Mouse (Mus musculus) forebrain, embryonic 15.5 days (tissue): ENCODE results near the gene Snw1. TPM values are rescaled to one million over a fixed set of nuclear protein-coding genes. Genes with fewer than 3 reads are reported as not detected.

ENCODE experiments used
- ATAC-seq: fragments of 200-750 bp; cut with Nextera tagmentation; replicated peaks from 2 replicates; pipeline ENCODE4 v1.8.0; 2017; ENCODE audit warnings: mild to moderate bottlenecking, moderate TSS enrichment, moderate library complexity
- H3K27ac ChIP-seq: fragments of 300-500 bp; sonication (generic); replicated peaks from 2 replicates; pipeline ENCODE4 v1.5.1; 2015; ENCODE audit warnings: mild to moderate bottlenecking, inconsistent platforms
- H3K27me3 ChIP-seq: fragments of 300-500 bp; sonication (generic); 2 replicates; pipeline ENCODE4 v1.6.1; 2015; ENCODE audit warnings: inconsistent platforms
- H3K36me3 ChIP-seq: fragments of 300-500 bp; sonication (generic); 2 replicates; pipeline ENCODE4 v1.6.1; 2015; ENCODE audit warnings: mild to moderate bottlenecking, inconsistent platforms
- H3K4me1 ChIP-seq: fragments of 300-500 bp; sonication (generic); 2 replicates; pipeline ENCODE4 v1.6.1; 2015; ENCODE audit warnings: inconsistent platforms
- H3K4me2 ChIP-seq: fragments of 300-500 bp; sonication (generic); replicated peaks from 2 replicates; pipeline ENCODE4 v1.6.1; 2015; ENCODE audit warnings: mild to moderate bottlenecking, inconsistent platforms
- H3K4me3 ChIP-seq: fragments of 300-500 bp; sonication (generic); 2 replicates; pipeline ENCODE4 v1.5.1; 2015; ENCODE audit warnings: mild to moderate bottlenecking, inconsistent platforms
- H3K9ac ChIP-seq: fragments of 300-500 bp; sonication (generic); replicated peaks from 2 replicates; pipeline ENCODE4 v1.6.1; 2015; ENCODE audit warnings: mild to moderate bottlenecking, inconsistent platforms
- H3K9me3 ChIP-seq: fragments of 300-500 bp; sonication (generic); 2 replicates; pipeline ENCODE4 v1.6.1; 2016; ENCODE audit warnings: inconsistent platforms
- WGBS: fragments of 180-500 bp; shearing (Covaris S2); methylation state at CpG from one replicate; pipeline ENCODE4 v1.1.7; 2015; ENCODE audit warnings: mixed read lengths; 5-methylcytosine and 5-hydroxymethylcytosine counted together
- polyA plus RNA-seq: library from polyadenylated mRNA; unstranded; fragments of >200 nt; fragmentation: Nextera tagmentation; extraction: Ambion mirVana; gene quantifications from 2 replicates; pipeline ENCODE4 v1.2.1, GENCODE M21; 2015

Snw1 gene
- polyA plus RNA-seq, 1 experiment from 2014 or later: 128 TPM

- Histone ChIP-seq H3K9me3 (no peaks in the 10 kb centered on the region), H3K9ac (peak overlapping the region; percentile 88; the same call in 1 of the 2 replicates), H3K4me1 (peaks cover 32% of the 10 kb centered on the region), H3K27ac (no peak overlapping the region), H3K36me3 (peaks cover 51% of the 10 kb centered on the region), H3K27me3 (no peaks in the 10 kb centered on the region), H3K4me3 (peak overlapping the region; percentile 98), H3K4me2 (peak overlapping the region; percentile 87)
- ATAC-seq: peak; percentile 39
- 6% methylated on average over 16 of the region's 16 CpGs for WGBS
Measured at GRCm38 (mm10) chr12:87444211-87444610, 27.9 kb downstream of the Snw1 start.

- Histone ChIP-seq H3K4me2 (peak within 1 kb of the TSS; percentile 87), H3K27ac (peak within 1 kb of the TSS; percentile 86), H3K27me3 (no peaks in the 10 kb centered on the region), H3K4me1 (peaks cover 32% of the 10 kb centered on the region), H3K4me3 (peak within 1 kb of the TSS; percentile 98), H3K36me3 (peaks cover 52% of the 10 kb centered on the region), H3K9ac (peak within 1 kb of the TSS; percentile 88), H3K9me3 (no peaks in the 10 kb centered on the region)
- WGBS: 0% methylated on average over 28 of the region's 28 CpGs
- ATAC-seq: peak; percentile 94
Measured at GRCm38 (mm10) chr12:87443700-87444122, 28.4 kb downstream of the Snw1 start, which contains the start of the genes Slirp and Alkbh1. TSS of gene Slirp (plus strand) at chr12:87443896. TSS of gene Alkbh1 (minus strand) at chr12:87444017.

GRCm38 (mm10) chr12:87443115-87443699 is 28.9 kb downstream of the Snw1 start:
- H3K27me3 ChIP-seq: no peaks in the 10 kb centered on the region
- peak; percentile 85; the same call in 1 of the 2 replicates for ATAC-seq
- H3K27ac ChIP-seq: peak overlapping the region; percentile 86
- WGBS: under 1% methylated on average over 33 of the region's 33 CpGs
- peak overlapping the region; percentile 98 for H3K4me3 ChIP-seq
- H3K4me2 ChIP-seq: peak overlapping the region; percentile 87
- H3K9ac ChIP-seq: peak overlapping the region; percentile 88
- H3K36me3 ChIP-seq: peaks cover 52% of the 10 kb centered on the region
- no peaks in the 10 kb centered on the region for H3K9me3 ChIP-seq
- H3K4me1 ChIP-seq: peaks cover 32% of the 10 kb centered on the region

DNA sequence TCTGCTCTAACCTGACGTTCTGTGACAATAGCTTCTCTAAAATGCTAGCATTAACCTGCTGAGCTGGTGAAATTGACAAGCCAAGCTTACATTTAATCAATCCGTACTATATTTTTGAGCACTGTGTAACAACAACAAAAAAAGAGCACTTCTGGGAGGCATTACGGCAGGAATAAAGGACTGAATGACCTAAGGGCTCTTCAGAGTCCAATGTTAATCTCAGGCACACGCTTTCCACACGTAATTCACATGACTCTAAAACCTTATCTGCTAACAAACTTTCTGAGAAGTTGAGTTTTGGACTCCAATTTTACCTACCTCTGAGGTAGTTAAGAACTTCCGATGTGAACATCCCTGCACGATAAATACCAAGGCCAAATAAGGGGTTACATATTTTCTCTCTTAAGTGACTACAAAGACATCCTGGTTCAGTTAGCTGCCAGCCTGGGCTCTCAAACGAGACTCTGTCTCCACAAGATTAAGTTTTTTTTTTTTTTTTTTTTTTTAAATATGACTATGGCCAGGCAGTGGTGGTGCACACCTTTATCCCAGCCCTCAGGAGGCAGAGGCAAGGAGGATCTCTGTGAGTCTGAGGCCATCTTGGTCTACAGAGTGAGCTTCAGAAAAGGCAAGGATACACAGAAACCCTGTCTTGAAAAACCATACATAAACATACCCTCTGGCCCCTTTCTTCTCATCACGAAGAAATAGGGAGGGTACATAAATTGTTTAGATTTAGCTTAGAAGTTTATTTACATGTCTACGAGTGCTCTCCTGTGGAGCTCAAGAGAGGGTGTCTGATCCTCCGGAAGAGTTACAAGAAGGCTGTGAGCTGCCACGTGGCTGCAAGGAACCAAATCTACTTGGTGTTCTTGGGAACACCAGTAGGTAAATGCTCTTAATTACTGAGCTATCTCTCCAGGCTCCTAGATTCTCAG is 29.6 kb downstream of the Snw1 start:
- Histone ChIP-seq H3K4me1 (peaks cover 32% of the 10 kb centered on the region), H3K27ac (peak overlapping the region; percentile 86; the same call in 1 of the 2 replicates), H3K9me3 (no peaks in the 10 kb centered on the region), H3K9ac (peak overlapping the region; percentile 88), H3K4me3 (peak overlapping the region; percentile 98), H3K4me2 (peak overlapping the region; percentile 87), H3K36me3 (peaks cover 52% of the 10 kb centered on the region), H3K27me3 (no peaks in the 10 kb centered on the region)
- ATAC-seq: no peak
- 29% methylated on average over 12 of the region's 12 CpGs for WGBS

DNA sequence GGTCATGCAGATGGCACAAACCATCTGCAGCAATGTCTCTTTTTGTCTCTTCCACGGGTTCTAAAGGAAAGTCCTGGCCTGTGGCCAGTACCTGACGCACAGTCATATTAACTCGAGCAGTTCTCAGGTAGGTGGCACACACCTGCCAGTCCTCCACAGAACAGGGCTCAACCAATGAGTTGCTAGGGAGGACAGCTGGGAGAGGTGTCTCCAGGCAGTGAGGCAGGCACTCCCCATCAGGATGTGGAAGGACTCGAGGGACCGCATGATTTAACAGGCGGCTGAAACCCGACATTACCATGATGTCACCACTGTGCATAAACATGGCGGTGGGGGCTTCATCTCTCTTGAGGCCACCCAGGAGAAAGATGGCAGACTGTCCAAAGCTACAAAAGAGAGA is 43.2 kb downstream of the Snw1 start:
- 82% methylated on average over 8 of the region's 8 CpGs for WGBS
- no peak overlapping the region for H3K27ac ChIP-seq
- H3K4me1 ChIP-seq: no peaks in the 10 kb centered on the region

DNA sequence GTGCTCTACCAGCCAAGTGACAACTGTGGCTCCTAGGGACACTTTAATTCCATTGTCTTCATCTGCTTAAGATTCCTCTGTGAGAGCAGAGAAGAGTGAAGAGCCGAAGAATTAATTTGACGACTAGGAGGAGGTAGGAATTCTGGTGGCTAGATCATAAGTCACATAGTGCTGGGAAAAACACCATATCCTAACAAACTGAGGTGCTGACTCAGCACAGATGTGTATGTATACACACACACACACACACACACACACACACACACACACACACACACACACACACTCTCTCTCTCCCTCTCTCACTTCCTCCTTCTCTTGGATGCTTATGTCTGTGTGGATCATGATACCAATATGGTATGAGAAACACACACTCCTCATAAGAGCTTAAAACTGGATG is 43.8 kb downstream of the Snw1 start:
- WGBS: 84% methylated on average over 2 of the region's 2 CpGs
- Histone ChIP-seq H3K9me3 (no peaks in the 10 kb centered on the region), H3K4me1 (no peaks in the 10 kb centered on the region), H3K27ac (no peak overlapping the region), H3K4me2 (no peak overlapping the region), H3K36me3 (peaks cover 72% of the 10 kb centered on the region), H3K9ac (no peak overlapping the region), H3K4me3 (no peak overlapping the region), H3K27me3 (no peaks in the 10 kb centered on the region)
- ATAC-seq: no peak

More for the DNA sequence above, 43.2 kb downstream of the Snw1 start:
- Histone ChIP-seq H3K36me3 (peaks cover 75% of the 10 kb centered on the region), H3K9me3 (no peaks in the 10 kb centered on the region), H3K4me3 (no peak overlapping the region), H3K9ac (no peak overlapping the region), H3K27me3 (no peaks in the 10 kb centered on the region), H3K4me2 (no peak overlapping the region)
- ATAC-seq: no peak

- H3K9me3 ChIP-seq: no peaks in the 10 kb centered on the region
- peaks cover 61% of the 10 kb centered on the region for H3K36me3 ChIP-seq
- H3K27me3 ChIP-seq: no peaks in the 10 kb centered on the region
- no peak overlapping the region for H3K4me2 ChIP-seq
- H3K27ac ChIP-seq: no peak overlapping the region
- no peak for ATAC-seq
- H3K4me1 ChIP-seq: no peaks in the 10 kb centered on the region
- WGBS: 92% methylated on average over 5 of the region's 5 CpGs
- H3K4me3 ChIP-seq: no peak overlapping the region
- H3K9ac ChIP-seq: no peak overlapping the region
Measured at GRCm38 (mm10) chr12:87426354-87427031, 45.6 kb downstream of the Snw1 start.

GRCm38 (mm10) chr12:87424516-87424915 is 47.6 kb downstream of the Snw1 start:
- H3K9me3 ChIP-seq: no peaks in the 10 kb centered on the region
- no peak overlapping the region for H3K27ac ChIP-seq
- peaks cover 43% of the 10 kb centered on the region for H3K36me3 ChIP-seq
- WGBS: 34% methylated on average over 3 of the region's 3 CpGs
- no peak overlapping the region for H3K9ac ChIP-seq
- no peak overlapping the region for H3K4me3 ChIP-seq
- H3K27me3 ChIP-seq: no peaks in the 10 kb centered on the region
- H3K4me2 ChIP-seq: no peak overlapping the region
- no peak for ATAC-seq
- H3K4me1 ChIP-seq: no peaks in the 10 kb centered on the region

GRCm38 (mm10) chr12:87423700-87424099 is 48.4 kb downstream of the Snw1 start:
- Histone ChIP-seq H3K36me3 (peaks cover 35% of the 10 kb centered on the region), H3K27ac (no peak overlapping the region), H3K9me3 (no peaks in the 10 kb centered on the region), H3K4me2 (no peak overlapping the region), H3K4me3 (no peak overlapping the region), H3K4me1 (peaks cover 7% of the 10 kb centered on the region), H3K9ac (no peak overlapping the region), H3K27me3 (no peaks in the 10 kb centered on the region)
- ATAC-seq: no peak
- WGBS: 25% methylated on average over 1 of the region's 1 CpGs

- Histone ChIP-seq H3K9me3 (no peaks in the 10 kb centered on the region), H3K9ac (no peak overlapping the region), H3K27me3 (no peaks in the 10 kb centered on the region), H3K4me1 (peaks cover 8% of the 10 kb centered on the region), H3K4me2 (no peak overlapping the region), H3K36me3 (peaks cover 18% of the 10 kb centered on the region), H3K4me3 (no peak overlapping the region), H3K27ac (no peak overlapping the region)
- WGBS: 60% methylated on average over 5 of the region's 5 CpGs
- no peak for ATAC-seq
Measured at GRCm38 (mm10) chr12:87421708-87422507, 50.2 kb downstream of the Snw1 start.

DNA sequence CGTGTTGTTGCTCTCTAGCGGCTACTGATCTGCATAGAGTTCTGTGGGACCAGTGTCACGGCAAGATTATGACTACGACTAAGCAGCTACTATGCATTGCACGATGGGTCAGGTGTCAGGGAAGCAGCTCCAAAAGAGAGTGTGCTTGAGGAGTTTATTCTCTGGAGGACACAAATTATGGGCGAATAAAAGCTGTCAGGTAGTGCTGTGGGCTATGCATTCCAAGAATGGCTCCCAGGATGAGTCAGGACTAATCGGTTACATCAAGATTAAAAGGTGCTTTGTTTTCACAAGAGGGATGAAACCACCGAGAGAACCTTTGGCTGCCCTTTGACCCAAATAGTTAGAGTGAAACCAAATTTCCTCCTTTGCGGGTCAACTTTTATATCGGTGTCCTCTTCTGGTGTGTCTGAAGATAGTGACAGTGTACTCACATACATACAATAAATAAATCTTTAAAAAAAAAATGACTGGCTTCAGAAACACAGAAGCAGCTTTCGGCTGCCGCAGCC is 52.0 kb downstream of the Snw1 start:
- WGBS: 78% methylated on average over 12 of the region's 12 CpGs

More for the DNA sequence above, 52.0 kb downstream of the Snw1 start:
- Histone ChIP-seq H3K4me3 (no peak overlapping the region), H3K4me1 (peaks cover 8% of the 10 kb centered on the region), H3K9ac (no peak overlapping the region), H3K4me2 (no peak overlapping the region), H3K36me3 (peaks cover 11% of the 10 kb centered on the region), H3K9me3 (no peaks in the 10 kb centered on the region), H3K27me3 (no peaks in the 10 kb centered on the region), H3K27ac (no peak overlapping the region)
- ATAC-seq: no peak
